Mouse (Mus musculus): ENCODE data around the gene Alpk1. TPM values are rescaled to one million over a fixed set of nuclear protein-coding genes. Genes with fewer than 3 reads are reported as not detected.
A peak's percentile ranks its signal among the peaks of the same experiment; 100 is the strongest.
"Not testable (repeated sequence)": the region's sequence is repeated elsewhere in the genome, so short reads cannot be mapped to it uniquely, and the experiment has no call there.

The Alpk1 gene
- polyA plus RNA-seq, 1 experiment from 2014 or later = 0.74 TPM

- Histone ChIP-seq H3K4me2 (peak within 1 kb of the TSS; percentile 99), H3K36me3 (no peaks in the 10 kb centered on the region), H3K4me1 (replicated peaks) (peaks cover 13% of the 10 kb centered on the region; the same call in 1 of the 2 replicates), H3K9ac (replicated peaks) (peak within 1 kb of the TSS; percentile 63), H3K27me3 (peaks cover 34% of the 10 kb centered on the region), H3K9me3 (no peaks in the 10 kb centered on the region), H3K4me3 (replicated peaks) (peak within 1 kb of the TSS; percentile 52), H3K27ac (no peak within 1 kb of the TSS)
- WGBS = 1% methylated on average over 42 of the region's 44 CpGs
- ATAC-seq (ENCODE audit: insufficient number of reproducible peaks, insufficient read depth, low FRiP score, low TSS enrichment, low read depth) = peak; percentile 7; the same call in 1 of the 2 replicates
Measured at GRCm38 (mm10) chr3:127789500-127790191, 9.3 kb upstream of the Alpk1 start, which contains the start of gene Tifa. TSS of gene Tifa (plus strand) at chr3:127789805.

- no peaks in the 10 kb centered on the region for H3K9me3 ChIP-seq
- WGBS = 14% methylated on average over 8 of the region's 8 CpGs
- H3K27ac ChIP-seq = no peak overlapping the region
- no peaks in the 10 kb centered on the region for H3K36me3 ChIP-seq
- peak overlapping the region; percentile 99; the same call in 1 of the 2 replicates for H3K4me2 ChIP-seq
- no peak for ATAC-seq (ENCODE audit: insufficient number of reproducible peaks, insufficient read depth, low FRiP score, low TSS enrichment, low read depth)
- peaks cover 34% of the 10 kb centered on the region for H3K27me3 ChIP-seq
- H3K4me1 ChIP-seq (replicated peaks) = peaks cover 13% of the 10 kb centered on the region; the same call in 1 of the 2 replicates
- peak overlapping the region; percentile 52; the same call in 1 of the 2 replicates for H3K4me3 ChIP-seq (replicated peaks)
- H3K9ac ChIP-seq (replicated peaks) = no peak overlapping the region
Measured at GRCm38 (mm10) chr3:127788919-127789318, 8.6 kb upstream of the Alpk1 start.

GRCm38 (mm10) chr3:127788038-127788437 lies 7.7 kb upstream of the Alpk1 start:
- H3K27me3 ChIP-seq = peaks cover 34% of the 10 kb centered on the region

GRCm38 (mm10) chr3:127787032-127787431 lies 6.7 kb upstream of the Alpk1 start:
- H3K36me3 ChIP-seq = no peaks in the 10 kb centered on the region
- H3K4me3 ChIP-seq (replicated peaks) = no peak overlapping the region
- H3K27ac ChIP-seq = no peak overlapping the region
- H3K9ac ChIP-seq (replicated peaks) = no peak overlapping the region
- H3K27me3 ChIP-seq = peaks cover 30% of the 10 kb centered on the region
- no peak for ATAC-seq (ENCODE audit: insufficient number of reproducible peaks, insufficient read depth, low FRiP score, low TSS enrichment, low read depth)
- H3K9me3 ChIP-seq = no peaks in the 10 kb centered on the region
- H3K4me1 ChIP-seq (replicated peaks) = peaks cover 13% of the 10 kb centered on the region; the same call in 1 of the 2 replicates
- H3K4me2 ChIP-seq = no peak overlapping the region

More at GRCm38 (mm10) chr3:127788038-127788437, 7.7 kb upstream of the Alpk1 start:
- no peaks in the 10 kb centered on the region for H3K9me3 ChIP-seq
- H3K36me3 ChIP-seq = no peaks in the 10 kb centered on the region
- H3K27ac ChIP-seq = no peak overlapping the region
- no peak for ATAC-seq (ENCODE audit: insufficient number of reproducible peaks, insufficient read depth, low FRiP score, low TSS enrichment, low read depth)
- H3K4me2 ChIP-seq = no peak overlapping the region
- WGBS = 46% methylated on average over 7 of the region's 7 CpGs
- H3K9ac ChIP-seq (replicated peaks) = no peak overlapping the region
- peaks cover 13% of the 10 kb centered on the region; the same call in 1 of the 2 replicates for H3K4me1 ChIP-seq (replicated peaks)
- no peak overlapping the region for H3K4me3 ChIP-seq (replicated peaks)

GRCm38 (mm10) chr3:127783680-127784079 lies 3.4 kb upstream of the Alpk1 start:
- H3K27ac ChIP-seq; H3K4me3 ChIP-seq (replicated peaks); H3K36me3 ChIP-seq; H3K9me3 ChIP-seq; H3K4me1 ChIP-seq (replicated peaks); ATAC-seq (ENCODE audit: insufficient number of reproducible peaks, insufficient read depth, low FRiP score, low TSS enrichment, low read depth); H3K4me2 ChIP-seq; H3K9ac ChIP-seq (replicated peaks): not testable (repeated sequence)
- WGBS = 92% methylated on average over 8 of the region's 8 CpGs
- peaks cover 10% of the 10 kb centered on the region for H3K27me3 ChIP-seq

- Histone ChIP-seq H3K4me3 (replicated peaks) (no peak overlapping the region), H3K9me3 (no peaks in the 10 kb centered on the region), H3K4me1 (replicated peaks) (0 out of 2 replicates have a peak, but pooled peaks cover 3% of the 10 kb centered on the region), H3K36me3 (no peaks in the 10 kb centered on the region), H3K9ac (replicated peaks) (no peak overlapping the region), H3K27me3 (peaks cover 2% of the 10 kb centered on the region), H3K27ac (no peak overlapping the region), H3K4me2 (no peak overlapping the region)
- 87% methylated on average over 6 of the region's 6 CpGs for WGBS
- no peak for ATAC-seq (ENCODE audit: insufficient number of reproducible peaks, insufficient read depth, low FRiP score, low TSS enrichment, low read depth)
Measured at GRCm38 (mm10) chr3:127782921-127783320, 2.6 kb upstream of the Alpk1 start.

GRCm38 (mm10) chr3:127780921-127781320 lies 594 bp upstream of the Alpk1 start:
- no peak overlapping the region for H3K9ac ChIP-seq (replicated peaks)
- no peak for ATAC-seq (ENCODE audit: insufficient number of reproducible peaks, insufficient read depth, low FRiP score, low TSS enrichment, low read depth)
- H3K36me3 ChIP-seq = no peaks in the 10 kb centered on the region
- H3K4me1 ChIP-seq (replicated peaks) = 0 out of 2 replicates have a peak, but pooled peaks cover 3% of the 10 kb centered on the region
- no peak overlapping the region for H3K4me2 ChIP-seq
- no peaks in the 10 kb centered on the region for H3K27me3 ChIP-seq
- no peak overlapping the region for H3K27ac ChIP-seq
- H3K9me3 ChIP-seq = no peaks in the 10 kb centered on the region
- no peak overlapping the region for H3K4me3 ChIP-seq (replicated peaks)
- WGBS = 88% methylated on average over 9 of the region's 9 CpGs

GRCm38 (mm10) chr3:127769146-127769545 lies 11.2 kb downstream of the Alpk1 start:
- Histone ChIP-seq H3K27me3 (no peaks in the 10 kb centered on the region), H3K4me1 (replicated peaks) (no peaks in the 10 kb centered on the region), H3K27ac (no peak overlapping the region), H3K9me3 (no peaks in the 10 kb centered on the region), H3K4me3 (replicated peaks) (no peak overlapping the region), H3K9ac (replicated peaks) (no peak overlapping the region), H3K36me3 (no peaks in the 10 kb centered on the region), H3K4me2 (no peak overlapping the region)
- ATAC-seq (ENCODE audit: insufficient number of reproducible peaks, insufficient read depth, low FRiP score, low TSS enrichment, low read depth) = no peak
- 86% methylated on average over 11 of the region's 11 CpGs for WGBS

- Histone ChIP-seq H3K27me3 (peaks cover 20% of the 10 kb centered on the region; the same call in 1 of the 2 replicates), H3K9ac (replicated peaks) (no peak overlapping the region), H3K4me3 (replicated peaks) (no peak overlapping the region), H3K9me3 (no peaks in the 10 kb centered on the region), H3K4me1 (replicated peaks) (no peaks in the 10 kb centered on the region), H3K27ac (no peak overlapping the region), H3K36me3 (no peaks in the 10 kb centered on the region), H3K4me2 (no peak overlapping the region)
- WGBS = 72% methylated on average over 3 of the region's 3 CpGs
- no peak for ATAC-seq (ENCODE audit: insufficient number of reproducible peaks, insufficient read depth, low FRiP score, low TSS enrichment, low read depth)
Measured at GRCm38 (mm10) chr3:127765971-127766370, 14.4 kb downstream of the Alpk1 start.

- no peaks in the 10 kb centered on the region for H3K9me3 ChIP-seq
- 61% methylated on average over 5 of the region's 5 CpGs for WGBS
Measured at GRCm38 (mm10) chr3:127764541-127764940, 15.8 kb downstream of the Alpk1 start.

GRCm38 (mm10) chr3:127763076-127763612 lies 17.2 kb downstream of the Alpk1 start:
- Histone ChIP-seq H3K27me3 (peaks cover 40% of the 10 kb centered on the region), H3K9ac (replicated peaks) (no peak overlapping the region), H3K36me3 (no peaks in the 10 kb centered on the region), H3K27ac (no peak overlapping the region), H3K4me2 (no peak overlapping the region), H3K4me3 (replicated peaks) (no peak overlapping the region), H3K4me1 (replicated peaks) (no peaks in the 10 kb centered on the region), H3K9me3 (no peaks in the 10 kb centered on the region)
- ATAC-seq (ENCODE audit: insufficient number of reproducible peaks, insufficient read depth, low FRiP score, low TSS enrichment, low read depth) = no peak
- WGBS = 23% methylated on average over 7 of the region's 7 CpGs

More at GRCm38 (mm10) chr3:127764541-127764940, 15.8 kb downstream of the Alpk1 start:
- Histone ChIP-seq H3K4me2 (no peak overlapping the region), H3K9ac (replicated peaks) (no peak overlapping the region), H3K36me3 (no peaks in the 10 kb centered on the region), H3K27ac (no peak overlapping the region), H3K4me3 (replicated peaks) (no peak overlapping the region), H3K4me1 (replicated peaks) (no peaks in the 10 kb centered on the region), H3K27me3 (peaks cover 29% of the 10 kb centered on the region)
- ATAC-seq (ENCODE audit: insufficient number of reproducible peaks, insufficient read depth, low FRiP score, low TSS enrichment, low read depth) = no peak

All from limb, embryonic 12.5 days (tissue).